Mouse (Mus musculus): Measurements from ENCODE around the gene Zfp638.

GRCm38 (mm10) chr6:83867598-83868585, 983 bp downstream of the Zfp638 start:
- no peak for TF ChIP-seq CTCF (conservative IDR thresholded peaks at IDR 0.05; ENCODE audit: insufficient read depth, insufficient read length, low read depth, low read length)
- TF ChIP-seq POLR2A (IDR thresholded peaks at IDR 0.05; ENCODE audit: low read depth, low read length) = no peak

Data from kidney, adult 2 months (tissue).